Mouse (Mus musculus) forebrain, embryonic 15.5 days (tissue): ENCODE data around the gene Als2cl. TPM values are rescaled to one million over a fixed set of nuclear protein-coding genes. Genes with fewer than 3 reads are reported as not detected.

ENCODE experiments used
- microRNA-seq: library from miRNA; unstranded; fragments of <30 nt; microRNA quantifications from one replicate; pipeline ENCODE4, GENCODE M21; 2016
- polyA plus RNA-seq: library from polyadenylated mRNA; unstranded; fragments of >200 nt; fragmentation: Nextera tagmentation; extraction: Ambion mirVana; gene quantifications from 2 replicates; pipeline ENCODE4 v1.2.1, GENCODE M21; 2015

Gene Als2cl
- polyA plus RNA-seq, 1 experiment from 2014 or later: 0.74 TPM

Small RNAs within 50 kb of the gene (microRNA-seq; reads per million reads assigned to microRNA genes)
- gene Gm24269: not detected

Other genes starting within 250 kb of the Als2cl start
- 2.1 and 2.4 TPM in 2 replicates for gene Nbeal2, start 225.7 kb upstream of the Als2cl start, polyA plus RNA-seq
- 120 and 130 TPM in 2 replicates for gene Ccdc12, start 223.4 kb upstream of the Als2cl start, polyA plus RNA-seq
- 0.45 and 1.3 TPM in 2 replicates for gene Myl3, start 138.0 kb upstream of the Als2cl start, polyA plus RNA-seq
- 6.3 and 7.0 TPM in 2 replicates for gene Pth1r, start 132.7 kb upstream of the Als2cl start, polyA plus RNA-seq
- not detected in 2 replicates for gene Prss42, start 81.7 kb upstream of the Als2cl start, polyA plus RNA-seq
- gene Prss44, start 65.9 kb upstream of the Als2cl start, polyA plus RNA-seq: not detected in 2 replicates
- gene Prss43, start 53.2 kb upstream of the Als2cl start, polyA plus RNA-seq: not detected in 2 replicates
- gene Prss45, start 45.3 kb upstream of the Als2cl start, polyA plus RNA-seq: 0.20 TPM in 1 of 2 replicates, not detected in the other
- gene Prss46, start 35.4 kb upstream of the Als2cl start, polyA plus RNA-seq: not detected in 2 replicates
- 0.15 and 0.20 TPM in 2 replicates for gene Prss50, start 21.9 kb upstream of the Als2cl start, polyA plus RNA-seq
- gene Tmie, start 243 bp downstream of the Als2cl start, polyA plus RNA-seq: 0.92 and 1.2 TPM in 2 replicates
- not detected in 2 replicates for gene Fam240a, start 37.0 kb downstream of the Als2cl start, polyA plus RNA-seq
- not detected in 2 replicates for gene Tdgf1, start 66.3 kb downstream of the Als2cl start, polyA plus RNA-seq
- gene Lrrc2, start 71.7 kb downstream of the Als2cl start, polyA plus RNA-seq: 0.13 and 0.36 TPM in 2 replicates
- not detected in 2 replicates for gene Rtp3, start 110.7 kb downstream of the Als2cl start, polyA plus RNA-seq
- 0.64 and 0.70 TPM in 2 replicates for gene Ltf, start 139.4 kb downstream of the Als2cl start, polyA plus RNA-seq
- gene Ccrl2, start 177.6 kb downstream of the Als2cl start, polyA plus RNA-seq: 1.0 and 1.1 TPM in 2 replicates
- 41.8 and 42.8 TPM in 2 replicates for gene Lrrfip2, start 237.7 kb downstream of the Als2cl start, polyA plus RNA-seq